13 mouse cellular contexts compared by ENCODE assay signal in genomic region chr3:96496216-96496615, GRCm38 (mm10). TPM values are rescaled to one million over a fixed set of nuclear protein-coding genes. Genes with fewer than 3 reads are reported as not detected.
DNase-seq lines count a peak whose midpoint lies in the region; ATAC-seq and TF ChIP-seq lines count a peak whose summit lies in the region.
"Had no signal": no experiment of that assay in that cellular context is flagged by ENCODE, and none has a peak within 500 bp of the region (broad histone marks: within the 10 kb centered on the region; RNA-seq: fewer than 3 reads in every experiment).

No protein-coding gene starts in this region.

- ATAC-seq in heart, embryonic 14.5 days (ENCODE audit: insufficient number of reproducible peaks, insufficient read depth, low FRiP score, low read depth), result no peak

- no peak for TF ChIP-seq POLR2A in myocyte (IDR thresholded peaks at IDR 0.05; ENCODE audit: insufficient read length, low read depth)

- H3K79me2 ChIP-seq in myocyte (ENCODE audit: control insufficient read depth, insufficient read depth), result no peaks in the 10 kb centered on the region

- no peak overlapping the region for H3K27ac ChIP-seq in heart, embryonic 14.5 days (replicated peaks in 1 of 2; ENCODE audit: control insufficient read depth in 1 of 2, insufficient read depth in 1 of 2, low read depth in 2 of 2, low read length in 2 of 2)
- no peak overlapping the region for H3K27ac ChIP-seq in limb, embryonic 10.5 days
- H3K27ac ChIP-seq: neural tube, embryonic 12.5 days had no signal

- H3K4me1 ChIP-seq in heart, embryonic 14.5 days (ENCODE audit: control insufficient read depth in 2 of 2, insufficient read depth in 2 of 2, low read length in 2 of 2), result 0 out of 4 replicates have a peak, but pooled peaks cover 0 to 2% of the 10 kb centered on the region in 2 experiments
- H3K4me1 ChIP-seq in limb, embryonic 10.5 days, result peaks cover 14% of the 10 kb centered on the region

- intact Hi-C loops in heart, postnatal 10 days (cut with DNase I), result no loop called here

- H3K27me3 ChIP-seq in heart, embryonic 14.5 days (ENCODE audit: control insufficient read depth, insufficient read depth, low read length), result no peaks in the 10 kb centered on the region
- no peaks in the 10 kb centered on the region for H3K27me3 ChIP-seq in limb, embryonic 10.5 days (ENCODE audit: low read depth, poor library complexity, severe bottlenecking)
- H3K27me3 ChIP-seq in myocyte (ENCODE audit: control insufficient read depth, insufficient read depth, insufficient read length), result no peaks in the 10 kb centered on the region
- H3K27me3 ChIP-seq: embryonic facial prominence, embryonic 15.5 days; neural tube, embryonic 12.5 days had no signal

- DNase-seq in heart, postnatal 10 days, result no peak
- peak; percentile 19 for DNase-seq in retina, embryonic 14.5 days (ENCODE audit: low spot score)
- DNase-seq in retina, postnatal 1 day, result no peak
- no peak for DNase-seq in limb, embryonic 10.5 days (ENCODE audit: low spot score)
- DNase-seq in adrenal gland, adult 8-10 months, result no peak
- no peak for DNase-seq in frontal cortex, postnatal 25 days (ENCODE audit: low spot score in 2 of 2)
- DNase-seq: adrenal gland, adult 2 months had no signal

- WGBS in heart, embryonic 14.5 days, result 52% methylated on average over 7 of the region's 7 CpGs
- WGBS in limb, embryonic 10.5 days, result 59% methylated on average over 7 of the region's 7 CpGs

- H3K9ac ChIP-seq in heart, embryonic 14.5 days (ENCODE audit: low read length), result no peak overlapping the region
- H3K9ac ChIP-seq: neural tube, embryonic 12.5 days had no signal

- no peak overlapping the region for H3ac ChIP-seq in myocyte (ENCODE audit: control insufficient read depth, insufficient read length)

- H3K4me3 ChIP-seq in heart, embryonic 14.5 days (ENCODE audit: control insufficient read depth in 1 of 2, insufficient read depth in 1 of 2, low read depth in 1 of 2, low read length in 2 of 2), result no peak overlapping the region
- H3K4me3 ChIP-seq in limb, embryonic 10.5 days, result 0 out of 2 replicates have a peak overlapping the region, but pooled peaks have one; percentile 63
- peak overlapping the region; percentile 14 for H3K4me3 ChIP-seq in myocyte

- no peaks in the 10 kb centered on the region for H3K9me3 ChIP-seq in heart, embryonic 14.5 days (ENCODE audit: control insufficient read depth, low read length)
- H3K9me3 ChIP-seq in limb, embryonic 10.5 days (replicated peaks), result no peaks in the 10 kb centered on the region
- H3K9me3 ChIP-seq: embryonic facial prominence, embryonic 15.5 days; neural tube, embryonic 12.5 days had no signal

- peak overlapping the region; percentile 83; the same call in 1 of the 2 replicates for H3K4me2 ChIP-seq in heart, embryonic 14.5 days (ENCODE audit: low read length)
- H3K4me2 ChIP-seq in myocyte (ENCODE audit: low read depth), result peak overlapping the region; percentile 84

- no peaks in the 10 kb centered on the region for H3K36me3 ChIP-seq in heart, embryonic 14.5 days (ENCODE audit: control insufficient read depth, insufficient read depth, low read length)
- no peaks in the 10 kb centered on the region for H3K36me3 ChIP-seq in limb, embryonic 10.5 days
- H3K36me3 ChIP-seq in myocyte (ENCODE audit: control insufficient read depth, insufficient read depth), result no peaks in the 10 kb centered on the region
- H3K36me3 ChIP-seq: embryonic facial prominence, embryonic 15.5 days; neural tube, embryonic 12.5 days had no signal

TF ChIP-seq in myocyte, 11 proteins besides CTCF, POLR2A, EP300 and RAD21:
- TF ChIP-seq USF1 (IDR thresholded peaks at IDR 0.05; ENCODE audit: low read depth) (no peak), MYOD1 (IDR thresholded peaks at IDR 0.05; ENCODE audit: control insufficient read depth in 1 of 3, insufficient read length in 2 of 3, low read depth in 2 of 3) (no peak), SRF (IDR thresholded peaks at IDR 0.05; ENCODE audit: control insufficient read depth, insufficient read length, low read depth) (no peak), REST (IDR thresholded peaks at IDR 0.05; ENCODE audit: insufficient read depth, insufficient read length) (no peak), POLR2AphosphoS2 (IDR thresholded peaks at IDR 0.05; ENCODE audit: insufficient read length, low read depth) (no peak), MAX (IDR thresholded peaks at IDR 0.05; ENCODE audit: low read depth) (no peak), TCF12 (IDR thresholded peaks at IDR 0.05; ENCODE audit: insufficient read depth, poor library complexity, severe bottlenecking) (no peak), MYOG (IDR thresholded peaks at IDR 0.05; ENCODE audit: control insufficient read depth in 1 of 3, insufficient read depth in 1 of 3, insufficient read length in 2 of 3, low read depth in 2 of 3) (no peak), E2F4 (IDR thresholded peaks at IDR 0.05; ENCODE audit: insufficient read depth) (no peak), TCF3 (IDR thresholded peaks at IDR 0.05; ENCODE audit: insufficient read length, low read depth) (no peak), CEBPB (IDR thresholded peaks at IDR 0.05; ENCODE audit: insufficient read depth, poor library complexity, severe bottlenecking) (no peak)

RNA-seq across cellular contexts. Expression of gene Hfe2, which starts 28.8 kb away (rescaled TPM):
- polyA plus RNA-seq in heart, embryonic 14.5 days (2014; fragmentation: Nextera tagmentation; extraction: Ambion mirVana), result 10.8 and 11.7 TPM in 2 replicates
- total RNA-seq in heart, postnatal 10 days (2021), result 100 to 1,000 TPM; 149 to 172 TPM
- polyA plus RNA-seq in limb, embryonic 10.5 days (2016; fragmentation: Nextera tagmentation; extraction: Ambion mirVana), result 0.58 and 0.84 TPM in 2 replicates
- polyA plus RNA-seq in myocyte (2012; fragmentation: generic; extraction: Trizol), result 116 TPM
- total RNA-seq in adrenal gland, adult 8-10 months (2022), result under 1 TPM in 1 of 4 experiments, not detected in 3; 0.27 TPM

RNA-seq across cellular contexts. Expression of gene BC107364, which starts 44.1 kb away (rescaled TPM):
- polyA plus RNA-seq in heart, embryonic 14.5 days (2014; fragmentation: Nextera tagmentation; extraction: Ambion mirVana), result 0.66 and 1.0 TPM in 2 replicates
- not detected for total RNA-seq in heart, postnatal 10 days (2021)
- polyA plus RNA-seq in limb, embryonic 10.5 days (2016; fragmentation: Nextera tagmentation; extraction: Ambion mirVana), result 0.14 TPM in 1 of 2 replicates, not detected in the other
- not detected for polyA plus RNA-seq in myocyte (2012; fragmentation: generic; extraction: Trizol)
- total RNA-seq in adrenal gland, adult 8-10 months (2022), result not detected
- total RNA-seq: adrenal gland, adult 2 months had no signal
- polyA plus RNA-seq: adrenal gland, adult 2 months; gonadal fat pad, adult 2 months; limb, embryonic 11.5 days; neural tube, embryonic 12.5 days had no signal

Comparison
In these comparisons a context has a peak if more than half of its experiments do, and no peak if none do; other contexts are left out.
1. H3K4me3 ChIP-seq: peak in limb, embryonic 10.5 days (single experiment) and myocyte (single experiment); none in heart, embryonic 14.5 days (0 of 2).